Mouse (Mus musculus): ENCODE data around the gene Efcab8. TPM values are rescaled to one million over a fixed set of nuclear protein-coding genes. Genes with fewer than 3 reads are reported as not detected.

Efcab8 gene
- polyA plus RNA-seq, 2 experiments = 0.08 to 0.09 TPM

DNA sequence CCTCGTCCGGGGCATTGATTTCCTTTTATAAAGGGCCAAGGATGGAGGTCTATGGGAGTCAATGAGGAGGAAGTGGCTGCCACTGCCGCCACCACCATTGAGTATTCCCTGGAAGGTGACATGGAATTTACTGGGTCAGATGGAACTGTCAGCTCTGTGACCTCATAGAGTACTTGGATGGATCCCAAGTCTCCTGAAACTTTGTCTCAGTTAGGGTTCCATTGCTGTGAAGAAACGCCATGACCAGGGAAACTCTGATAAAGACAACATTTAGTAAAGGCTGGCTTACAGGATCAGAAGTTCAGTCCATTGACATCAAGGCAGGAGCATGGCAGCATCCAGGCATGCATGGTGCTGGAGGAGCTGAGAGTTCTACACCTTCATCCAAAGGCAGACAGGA lies 91.3 kb downstream of the Efcab8 start, which contains the start of gene Sun5:
Gene Sun5 (minus strand): TSS at position 101 of the 400 bp plus-strand sequence.
- TF ChIP-seq EP300 (IDR thresholded peaks at IDR 0.05; ENCODE audit: low read depth) (no peak), CTCF (IDR thresholded peaks at IDR 0.05; ENCODE audit: low read depth) (no peak)
- DNase-seq (ENCODE audit: low read depth in 3 of 3, low spot score in 3 of 3) (no peak), ATAC-seq (ENCODE audit: insufficient read depth) (no peak)
- Histone ChIP-seq H3K36me3 (replicated peaks; ENCODE audit: control insufficient read depth, insufficient read depth, low read depth) (no peaks in the 10 kb centered on the region), H3K4me2 (ENCODE audit: low read depth) (no peak within 1 kb of the TSS), H3K4me3 (ENCODE audit: insufficient read depth in 1 of 2, low read depth in 2 of 2, low read length in 2 of 2) (no peak within 1 kb of the TSS), H3K9ac (replicated peaks) (no peak within 1 kb of the TSS), H3K27ac (no peak within 1 kb of the TSS), H3K9me3 (ENCODE audit: control insufficient read depth, low read length) (no peaks in the 10 kb centered on the region), H3K4me1 (replicated peaks; ENCODE audit: control insufficient read depth in 2 of 2, insufficient read depth in 2 of 2, low read length in 1 of 2) (no peaks in the 10 kb centered on the region), H3K27me3 (ENCODE audit: control insufficient read depth, insufficient read depth, low read length) (no peaks in the 10 kb centered on the region)
- WGBS (ENCODE audit: insufficient replicate concordance) = 58% methylated on average over 4 of the region's 4 CpGs

DNA sequence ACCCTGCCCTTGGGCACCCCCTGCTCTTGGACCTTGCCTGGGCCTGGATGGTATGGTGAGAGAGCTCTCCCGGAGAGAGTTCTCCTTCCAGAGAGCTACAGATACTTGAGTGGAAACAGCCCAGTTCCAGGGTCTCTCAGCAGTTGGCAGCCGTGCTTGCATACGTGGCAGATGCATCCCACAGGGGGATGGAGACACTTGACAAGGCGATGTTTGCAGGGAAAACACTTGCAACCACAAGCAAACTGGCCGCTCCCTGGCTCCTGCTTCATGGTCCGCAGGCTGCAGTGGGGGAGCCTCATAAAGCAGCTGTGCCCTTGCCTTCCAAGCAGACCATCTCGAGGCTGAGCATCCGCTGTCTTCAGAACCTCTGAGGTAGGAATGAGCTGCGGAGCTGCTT lies 95.0 kb downstream of the Efcab8 start, which contains the start of gene Bpifb2:
Gene Bpifb2 (plus strand): TSS at position 301 of the 400 bp plus-strand sequence.
- DNase-seq (ENCODE audit: low read depth in 3 of 3, low spot score in 3 of 3) = no peak
- no peak within 1 kb of the TSS for H3K27ac ChIP-seq
- H3K4me3 ChIP-seq (ENCODE audit: insufficient read depth in 1 of 2, low read depth in 2 of 2, low read length in 2 of 2) = no peak within 1 kb of the TSS
- TF ChIP-seq EP300 (IDR thresholded peaks at IDR 0.05; ENCODE audit: low read depth) (no peak), CTCF (IDR thresholded peaks at IDR 0.05; ENCODE audit: low read depth) (no peak)
- ATAC-seq (ENCODE audit: insufficient read depth) = no peak
- no peaks in the 10 kb centered on the region for H3K36me3 ChIP-seq (replicated peaks; ENCODE audit: control insufficient read depth, insufficient read depth, low read depth)
- H3K4me2 ChIP-seq (ENCODE audit: low read depth) = no peak within 1 kb of the TSS
- H3K9ac ChIP-seq (replicated peaks) = no peak within 1 kb of the TSS
- no peaks in the 10 kb centered on the region for H3K9me3 ChIP-seq (ENCODE audit: control insufficient read depth, low read length)
- no peaks in the 10 kb centered on the region for H3K4me1 ChIP-seq (replicated peaks; ENCODE audit: control insufficient read depth in 2 of 2, insufficient read depth in 2 of 2, low read length in 1 of 2)
- no peaks in the 10 kb centered on the region for H3K27me3 ChIP-seq (ENCODE audit: control insufficient read depth, insufficient read depth, low read length)
- 55% methylated on average over 9 of the region's 9 CpGs for WGBS (ENCODE audit: insufficient replicate concordance)

Other genes starting within 250 kb of the Efcab8 start
- gene Nol4l, start 250.0 kb upstream of the Efcab8 start, polyA plus RNA-seq (2012; rRNA removed) = 5.7 and 6.0 TPM in 2 replicates
- gene Nol4l, start 250.0 kb upstream of the Efcab8 start, polyA plus RNA-seq (2014; fragmentation: Nextera tagmentation; extraction: Ambion mirVana) = 3.7 and 4.4 TPM in 2 replicates
- 5.4 and 9.5 TPM in 2 replicates for gene Commd7, start 147.2 kb upstream of the Efcab8 start, polyA plus RNA-seq (2012; rRNA removed)
- 24.9 and 25.4 TPM in 2 replicates for gene Commd7, start 147.2 kb upstream of the Efcab8 start, polyA plus RNA-seq (2014; fragmentation: Nextera tagmentation; extraction: Ambion mirVana)
- gene Dnmt3b, start 130.5 kb upstream of the Efcab8 start, polyA plus RNA-seq (2012; rRNA removed) = 2.2 and 2.8 TPM in 2 replicates
- gene Dnmt3b, start 130.5 kb upstream of the Efcab8 start, polyA plus RNA-seq (2014; fragmentation: Nextera tagmentation; extraction: Ambion mirVana) = 4.1 and 4.3 TPM in 2 replicates
- 0.23 and 0.41 TPM in 2 replicates for gene Dnmt3c, start 83.3 kb upstream of the Efcab8 start, polyA plus RNA-seq (2012; rRNA removed)
- 0.45 and 0.50 TPM in 2 replicates for gene Dnmt3c, start 83.3 kb upstream of the Efcab8 start, polyA plus RNA-seq (2014; fragmentation: Nextera tagmentation; extraction: Ambion mirVana)
- 10.0 and 14.3 TPM in 2 replicates for gene Mapre1, start 38.7 kb upstream of the Efcab8 start, polyA plus RNA-seq (2012; rRNA removed)
- gene Mapre1, start 38.7 kb upstream of the Efcab8 start, polyA plus RNA-seq (2014; fragmentation: Nextera tagmentation; extraction: Ambion mirVana) = 110 and 116 TPM in 2 replicates
- gene Sun5, start 91.2 kb downstream of the Efcab8 start, polyA plus RNA-seq (2012; rRNA removed) = not detected in 2 replicates
- not detected in 2 replicates for gene Sun5, start 91.2 kb downstream of the Efcab8 start, polyA plus RNA-seq (2014; fragmentation: Nextera tagmentation; extraction: Ambion mirVana)
- gene Bpifb2, start 95.1 kb downstream of the Efcab8 start, polyA plus RNA-seq (2012; rRNA removed) = not detected in 2 replicates
- not detected in 2 replicates for gene Bpifb2, start 95.1 kb downstream of the Efcab8 start, polyA plus RNA-seq (2014; fragmentation: Nextera tagmentation; extraction: Ambion mirVana)
- not detected in 2 replicates for gene Bpifb6, start 120.5 kb downstream of the Efcab8 start, polyA plus RNA-seq (2012; rRNA removed)
- gene Bpifb6, start 120.5 kb downstream of the Efcab8 start, polyA plus RNA-seq (2014; fragmentation: Nextera tagmentation; extraction: Ambion mirVana) = not detected in 2 replicates
- gene Bpifb3, start 138.3 kb downstream of the Efcab8 start, polyA plus RNA-seq (2012; rRNA removed) = not detected in 2 replicates
- gene Bpifb3, start 138.3 kb downstream of the Efcab8 start, polyA plus RNA-seq (2014; fragmentation: Nextera tagmentation; extraction: Ambion mirVana) = not detected in 2 replicates
- gene Bpifb4, start 158.3 kb downstream of the Efcab8 start, polyA plus RNA-seq (2012; rRNA removed) = 0.04 and 0.05 TPM in 2 replicates
- gene Bpifb4, start 158.3 kb downstream of the Efcab8 start, polyA plus RNA-seq (2014; fragmentation: Nextera tagmentation; extraction: Ambion mirVana) = 0.09 and 0.15 TPM in 2 replicates
- not detected in 2 replicates for gene Bpifa6, start 195.0 kb downstream of the Efcab8 start, polyA plus RNA-seq (2012; rRNA removed)
- not detected in 2 replicates for gene Bpifa6, start 195.0 kb downstream of the Efcab8 start, polyA plus RNA-seq (2014; fragmentation: Nextera tagmentation; extraction: Ambion mirVana)
- gene Bpifa2, start 228.3 kb downstream of the Efcab8 start, polyA plus RNA-seq (2012; rRNA removed) = not detected in 2 replicates
- not detected in 2 replicates for gene Bpifa2, start 228.3 kb downstream of the Efcab8 start, polyA plus RNA-seq (2014; fragmentation: Nextera tagmentation; extraction: Ambion mirVana)

Measured in liver, embryonic 14.5 days (tissue).